Mouse (Mus musculus): ENCODE data around the gene Slc38a2. TPM values are rescaled to one million over a fixed set of nuclear protein-coding genes. Genes with fewer than 3 reads are reported as not detected.

Slc38a2 gene
- polyA plus RNA-seq (2014; fragmentation: Illumina TruSeq; extraction: RNeasy Lipid Tissue Mini Kit (QIAGEN cat#74804); ENCODE audit: low read depth, low replicate concordance), result 69.2 TPM

GRCm38 (mm10) chr15:96699521-96700511 is at the start of gene Slc38a2:
Slc38a2 (minus strand) TSS chr15:96699730.

GRCm38 (mm10) chr15:96642436-96643405 is 56.8 kb downstream of the Slc38a2 start, which contains the start of gene Slc38a1:
Slc38a1 (minus strand) TSS chr15:96642913.

Other genes starting within 250 kb of the Slc38a2 start
- gene Scaf11, start 238.9 kb downstream of the Slc38a2 start, polyA plus RNA-seq (2014; fragmentation: Illumina TruSeq; extraction: RNeasy Lipid Tissue Mini Kit (QIAGEN cat#74804); ENCODE audit: low read depth, low replicate concordance), result 116 TPM
- gene Slc38a1, start 56.8 kb downstream of the Slc38a2 start, polyA plus RNA-seq (2014; fragmentation: Illumina TruSeq; extraction: RNeasy Lipid Tissue Mini Kit (QIAGEN cat#74804); ENCODE audit: low read depth, low replicate concordance), result 3.0 TPM

Measured in kidney, adult 10 weeks (tissue).